Mouse (Mus musculus) lung, postnatal 0 days (tissue): ENCODE results near the gene Rpl23.
A peak's percentile ranks its signal among the peaks of the same experiment; 100 is the strongest.

Experiments used
- CTCF ChIP-seq: IDR thresholded peaks from 2 replicates; pipeline ENCODE4 v1.5.1; 2016; ENCODE audit warnings: antibody characterized with exemption, mild to moderate bottlenecking
- EP300 ChIP-seq: IDR thresholded peaks from 2 replicates; pipeline ENCODE4 v1.6.1; 2016; ENCODE audit warnings: antibody characterized with exemption, mild to moderate bottlenecking, control low read depth

GRCm38 (mm10) chr11:97808093-97808492 lies 25.9 kb upstream of the Rpl23 start:
- TF ChIP-seq CTCF = no peak
- TF ChIP-seq EP300 = peak; percentile 69
